Mouse (Mus musculus): Measurements from ENCODE around the gene Etv3.

DNA sequence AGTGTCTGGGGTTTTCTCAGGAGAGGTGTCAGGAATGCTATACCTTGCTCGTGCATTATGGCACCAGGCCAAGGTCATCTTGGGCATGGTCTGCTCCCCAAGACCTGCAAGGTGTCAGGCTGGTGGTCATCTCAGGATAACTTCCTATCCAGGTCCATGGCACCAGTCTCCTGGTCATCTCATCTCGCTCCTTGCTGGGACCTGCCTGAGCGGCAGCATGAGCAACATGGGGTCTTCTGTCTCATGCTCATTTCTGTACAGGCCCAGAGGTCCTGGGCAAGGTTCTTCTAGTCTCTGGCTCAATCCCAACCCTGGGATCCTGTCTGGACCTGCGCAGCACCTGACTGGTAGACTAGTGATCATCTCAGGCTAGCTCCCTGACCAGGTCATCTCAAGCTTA, 57.1 kb downstream of the Etv3 start:
- no peak for TF ChIP-seq CTCF (IDR thresholded peaks at IDR 0.05; ENCODE audit: low read depth, low read length)
- TF ChIP-seq GATA1 (IDR thresholded peaks at IDR 0.05; ENCODE audit: borderline replicate concordance, low read length): no peak
